Mouse (Mus musculus) neural tube, embryonic 10.5 days (tissue): Measurements from ENCODE around the gene Hoxd12.

Experiments
- DNase-seq: peaks from one replicate; pipeline ENCODE4 v3.0.0-alpha.2; 2017; ENCODE audit warnings: low spot score; ENCODE audit errors: extremely low spot score

Gene Hoxd12

DNA sequence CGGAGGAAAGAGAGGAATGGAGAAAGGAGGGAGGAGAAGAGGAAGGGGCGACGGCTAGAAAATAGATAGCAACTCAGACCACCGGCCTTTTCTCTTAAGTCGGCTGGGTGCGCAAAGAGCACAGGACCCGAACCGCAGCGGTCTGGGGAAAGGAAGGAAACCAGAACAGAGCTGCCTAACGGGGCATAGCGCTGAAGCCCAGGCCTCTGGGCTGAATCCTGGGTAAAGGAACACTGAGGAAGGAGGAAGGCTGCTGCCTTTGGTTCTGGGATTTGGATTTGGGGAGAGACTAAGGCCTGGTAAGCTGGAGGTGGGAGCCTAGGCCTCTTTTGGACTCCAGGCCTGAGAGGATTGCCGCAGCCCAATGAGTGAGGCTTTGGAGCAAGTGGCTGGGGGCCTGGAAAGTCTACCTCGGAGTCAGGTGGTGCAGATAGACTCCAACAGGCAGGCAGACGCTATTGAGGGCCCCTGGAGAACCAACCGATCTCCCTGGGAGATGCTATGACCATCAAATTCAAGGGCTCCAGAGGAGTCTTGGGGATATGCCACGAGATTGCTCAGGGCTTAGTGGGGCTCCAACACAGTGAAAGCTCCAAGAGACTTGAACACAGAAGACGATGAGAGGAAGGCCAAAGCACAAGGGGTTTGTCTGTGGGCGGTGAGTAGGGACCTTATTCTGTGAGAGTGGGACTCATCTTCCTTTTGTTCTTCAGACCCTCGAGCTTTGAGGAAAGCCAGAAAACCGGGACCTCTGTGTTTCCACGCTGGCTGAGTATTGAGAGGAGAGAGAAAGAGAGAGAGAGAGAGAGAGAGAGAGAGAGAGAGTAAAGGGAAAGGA lies 6.0 kb downstream of the Hoxd12 start:
- DNase-seq: no peak

DNA sequence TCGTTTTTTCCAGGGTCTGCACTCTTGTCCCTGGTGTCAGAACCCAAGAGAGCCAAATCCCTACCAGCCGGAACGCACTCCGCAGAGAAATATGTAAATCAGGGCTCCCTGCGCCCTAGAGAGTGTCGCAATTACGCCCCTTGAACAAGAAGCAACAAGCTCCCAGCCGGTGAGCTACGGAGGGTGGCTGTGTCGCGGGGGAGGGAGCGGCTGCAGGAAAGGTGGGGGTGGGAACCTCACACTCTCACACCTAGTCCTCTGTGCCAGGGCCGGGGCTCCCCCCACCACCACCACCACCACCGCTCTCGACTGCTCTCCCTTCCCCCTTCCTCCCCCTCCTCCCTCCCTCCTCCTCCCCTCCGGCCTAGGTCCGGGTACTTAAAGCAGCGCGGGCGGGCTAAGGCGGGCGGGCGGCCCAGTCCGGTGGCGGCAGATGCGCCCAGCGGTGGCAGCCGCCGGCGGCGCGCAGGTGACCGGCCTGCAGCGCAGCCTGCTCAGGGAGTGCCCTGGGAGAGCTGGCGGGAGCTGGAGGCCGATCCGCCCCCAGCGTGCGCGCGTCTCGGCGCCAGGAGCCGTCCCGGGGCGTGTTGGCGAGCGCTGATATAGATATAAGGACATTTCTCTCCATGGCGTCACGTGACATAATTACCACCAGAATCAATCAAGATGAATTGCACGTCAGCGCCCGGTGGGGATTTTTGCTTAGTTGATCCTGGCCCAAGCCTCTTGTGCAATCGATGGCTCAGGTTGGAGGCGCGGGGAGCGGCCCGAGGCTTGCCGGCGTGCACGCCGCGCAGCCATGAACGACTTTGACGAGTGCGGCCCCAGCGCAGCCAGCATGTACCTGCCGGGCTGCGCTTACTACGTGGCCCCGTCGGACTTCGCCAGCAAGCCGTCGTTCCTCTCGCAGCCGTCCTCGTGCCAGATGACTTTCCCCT lies 7.0 kb downstream of the Hoxd12 start:
- DNase-seq: peak; percentile 74

DNA sequence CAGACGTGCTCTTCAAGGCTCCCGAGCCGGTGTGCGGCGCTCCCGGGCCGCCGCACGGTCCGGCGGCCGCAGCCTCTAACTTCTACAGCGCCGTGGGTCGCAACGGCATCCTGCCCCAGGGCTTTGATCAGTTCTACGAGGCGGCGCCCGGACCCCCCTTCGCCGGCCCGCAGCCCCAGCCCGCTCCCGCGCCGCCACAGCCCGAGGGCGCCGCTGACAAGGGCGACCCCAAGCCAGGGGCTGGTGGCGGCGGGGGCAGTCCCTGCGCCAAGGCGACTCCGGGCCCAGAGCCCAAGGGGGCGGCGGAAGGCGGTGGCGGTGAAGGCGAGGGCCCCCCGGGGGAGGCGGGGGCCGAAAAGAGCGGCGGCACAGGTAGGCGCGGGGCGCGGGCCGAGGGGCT lies 8.0 kb downstream of the Hoxd12 start:
- peak; percentile 66 for DNase-seq

DNA sequence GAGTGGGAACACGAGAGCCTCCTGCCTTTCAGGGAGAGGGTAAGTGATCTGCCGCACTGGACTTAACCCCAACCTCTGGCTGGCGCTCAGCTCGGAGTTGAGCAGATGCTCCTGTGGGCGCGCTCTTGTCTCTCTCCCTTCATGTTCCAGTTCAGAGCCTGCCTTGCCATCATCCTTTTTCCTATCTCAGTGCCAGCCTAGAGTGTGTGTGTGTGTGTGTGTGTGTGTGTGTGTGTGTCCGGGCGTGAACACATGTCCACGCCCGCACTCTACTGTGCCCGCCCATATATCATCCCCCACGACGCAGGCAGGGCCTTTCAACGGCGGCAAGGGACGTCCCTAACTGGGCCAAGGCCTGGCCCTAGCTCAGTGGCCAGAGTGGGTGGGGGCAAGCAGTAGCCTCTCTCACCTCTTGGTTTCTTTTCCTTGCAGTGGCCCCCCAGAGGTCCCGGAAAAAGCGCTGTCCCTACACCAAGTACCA lies 8.7 kb downstream of the Hoxd12 start:
- DNase-seq: peak; percentile 71

DNA sequence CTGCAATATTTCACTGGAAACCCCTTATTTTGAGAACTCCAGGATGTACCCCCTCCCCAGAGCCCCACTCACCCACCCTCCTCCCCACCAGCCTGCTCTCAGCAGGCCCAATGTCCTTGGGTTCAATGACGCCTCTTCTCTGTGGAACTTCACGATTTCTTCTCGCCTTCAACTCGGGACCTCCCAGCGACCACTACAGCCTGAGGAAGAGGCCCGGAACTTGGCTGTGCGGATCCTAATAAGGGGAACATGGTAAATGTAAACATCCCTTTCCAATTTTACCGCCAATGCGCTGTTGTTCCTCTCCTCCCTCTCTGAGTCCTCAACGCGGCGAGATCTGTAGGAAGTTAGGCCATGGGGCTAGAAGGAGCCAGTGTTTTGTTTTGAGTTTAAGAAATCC lies 9.3 kb downstream of the Hoxd12 start:
- DNase-seq: peak; percentile 51

DNA sequence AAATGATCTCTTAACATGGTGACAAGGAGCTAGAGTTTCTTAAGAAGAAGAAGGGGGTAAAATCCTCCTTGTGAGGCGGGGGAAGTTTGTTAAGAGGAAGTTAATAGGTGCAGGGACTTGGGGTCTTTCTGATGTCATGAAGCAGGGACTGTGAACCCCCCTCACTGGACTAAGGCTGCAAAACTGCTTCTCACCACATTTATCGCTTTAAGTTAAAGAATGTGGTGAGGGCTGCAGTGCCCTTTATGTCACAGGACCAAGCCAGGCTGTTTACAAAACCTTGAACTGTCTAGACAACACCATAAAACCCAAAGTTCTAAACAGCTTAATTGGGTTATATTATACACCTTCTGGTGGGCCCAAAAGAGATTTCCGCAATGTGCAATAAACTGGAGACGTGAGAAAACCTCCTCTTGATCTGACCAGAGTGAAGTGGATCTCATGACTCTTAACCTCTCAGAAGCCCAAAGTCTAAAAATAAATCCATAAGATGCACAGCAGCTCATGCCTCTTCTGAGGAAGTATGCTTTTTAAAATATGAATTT lies 10.3 kb downstream of the Hoxd12 start:
- peak; percentile 26 for DNase-seq

DNA sequence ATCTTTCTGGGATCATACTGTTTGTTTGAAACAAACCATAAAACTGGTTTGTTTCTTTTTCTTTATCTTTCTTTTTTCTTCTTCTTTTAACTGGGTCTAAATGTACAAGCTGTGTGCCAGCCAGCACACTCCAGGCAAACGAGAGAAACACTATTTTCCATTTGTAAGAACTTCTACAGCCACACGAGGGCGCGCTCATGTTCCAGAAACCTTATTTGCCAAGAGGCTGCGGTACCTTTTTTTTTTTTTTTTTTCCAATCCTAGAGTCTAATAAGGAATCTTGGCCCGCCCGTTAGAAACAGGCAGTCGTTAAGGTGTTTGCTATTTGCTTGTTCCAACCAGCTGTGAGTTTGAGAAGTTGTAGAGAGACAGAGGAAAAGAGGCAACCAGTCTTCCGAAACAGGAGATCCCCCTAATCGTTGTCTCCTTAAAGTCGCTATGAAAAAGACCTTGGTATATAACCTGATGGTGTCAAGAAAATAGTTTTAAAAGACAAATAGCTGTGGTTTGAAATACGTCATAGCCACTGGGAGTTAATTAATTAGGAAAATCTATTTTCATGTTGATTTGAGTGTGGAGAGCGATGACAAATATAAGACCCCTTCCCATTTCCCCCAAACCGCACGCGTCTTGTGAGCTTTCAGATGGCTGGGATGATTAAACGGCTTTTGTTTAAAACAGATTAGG lies 11.6 kb downstream of the Hoxd12 start:
- peak; percentile 77 for DNase-seq

DNA sequence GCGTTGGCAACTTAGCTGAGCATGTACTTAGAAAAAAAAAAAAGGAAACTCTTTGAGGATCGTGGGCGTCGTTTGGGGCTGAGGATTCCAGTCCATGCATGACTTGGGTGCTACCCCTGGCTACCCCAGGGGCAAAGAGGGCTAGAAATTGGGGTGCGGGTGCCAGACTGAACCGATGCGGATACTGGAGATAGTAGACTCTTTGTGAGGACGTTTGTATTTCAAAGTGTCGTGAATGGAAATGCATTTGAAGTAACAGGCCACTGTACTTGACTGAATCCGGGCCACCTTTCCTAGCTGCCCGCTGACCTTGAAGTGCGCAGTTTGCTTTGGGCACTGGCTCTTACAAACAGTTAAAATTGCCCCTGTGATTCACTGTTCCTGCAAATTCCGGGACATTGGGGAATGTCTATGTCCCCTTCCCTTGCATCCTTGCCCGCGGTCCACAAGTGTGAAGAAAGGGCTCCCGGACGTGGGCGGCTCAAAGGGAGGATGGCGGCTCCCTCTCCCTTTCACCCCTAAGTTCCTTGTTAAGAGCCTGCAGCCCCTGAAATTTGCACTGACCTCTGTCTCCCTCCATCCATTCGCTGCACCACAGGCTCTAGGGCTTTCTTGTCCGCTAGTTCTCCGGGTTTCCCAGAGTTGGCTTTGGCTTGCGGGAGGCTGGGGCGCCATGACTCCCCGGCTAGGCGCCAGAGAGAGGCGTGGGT lies 12.3 kb downstream of the Hoxd12 start:
- no peak for DNase-seq

DNA sequence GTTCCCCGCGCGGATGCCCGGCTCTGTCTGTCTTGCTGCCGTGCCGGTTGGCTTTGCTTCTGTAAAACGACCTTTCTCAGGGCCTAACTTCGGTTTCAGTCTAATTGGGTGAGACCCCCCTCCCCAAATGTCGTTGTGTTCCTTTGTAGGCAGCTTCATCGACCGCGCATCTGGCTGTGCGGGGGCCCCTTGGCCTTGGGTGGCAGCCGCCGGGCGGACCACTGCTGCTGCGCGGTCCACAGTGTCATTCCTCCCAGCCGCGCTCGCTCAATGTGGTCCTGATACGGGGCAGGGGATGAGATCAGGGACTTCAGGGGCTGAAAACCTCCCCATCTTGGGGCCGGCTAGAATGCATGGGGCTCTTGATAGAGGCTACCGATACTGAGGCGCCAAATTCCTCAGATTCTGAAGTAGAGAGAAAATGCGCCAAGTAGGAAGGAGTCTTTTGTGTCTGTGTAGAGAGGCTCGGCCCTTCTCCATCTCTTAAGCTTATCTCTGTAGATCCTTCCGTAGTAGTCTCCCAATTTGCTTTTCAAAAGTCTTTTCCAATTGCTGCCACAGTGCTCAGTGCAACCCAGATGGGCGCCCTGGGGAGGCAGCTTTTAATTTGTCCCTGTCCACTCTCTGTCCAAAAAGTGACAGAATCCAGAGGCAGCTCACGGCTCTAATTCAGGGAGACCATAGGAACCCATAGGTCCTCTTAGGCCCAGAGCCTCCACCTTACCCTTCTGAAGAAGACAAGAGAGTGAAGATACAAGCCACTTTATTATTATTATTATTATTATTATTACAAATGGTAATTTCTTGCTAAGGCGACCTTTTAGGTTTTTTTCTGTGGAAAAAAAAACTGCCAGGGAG lies 13.1 kb downstream of the Hoxd12 start:
- peak; percentile 71 for DNase-seq

DNA sequence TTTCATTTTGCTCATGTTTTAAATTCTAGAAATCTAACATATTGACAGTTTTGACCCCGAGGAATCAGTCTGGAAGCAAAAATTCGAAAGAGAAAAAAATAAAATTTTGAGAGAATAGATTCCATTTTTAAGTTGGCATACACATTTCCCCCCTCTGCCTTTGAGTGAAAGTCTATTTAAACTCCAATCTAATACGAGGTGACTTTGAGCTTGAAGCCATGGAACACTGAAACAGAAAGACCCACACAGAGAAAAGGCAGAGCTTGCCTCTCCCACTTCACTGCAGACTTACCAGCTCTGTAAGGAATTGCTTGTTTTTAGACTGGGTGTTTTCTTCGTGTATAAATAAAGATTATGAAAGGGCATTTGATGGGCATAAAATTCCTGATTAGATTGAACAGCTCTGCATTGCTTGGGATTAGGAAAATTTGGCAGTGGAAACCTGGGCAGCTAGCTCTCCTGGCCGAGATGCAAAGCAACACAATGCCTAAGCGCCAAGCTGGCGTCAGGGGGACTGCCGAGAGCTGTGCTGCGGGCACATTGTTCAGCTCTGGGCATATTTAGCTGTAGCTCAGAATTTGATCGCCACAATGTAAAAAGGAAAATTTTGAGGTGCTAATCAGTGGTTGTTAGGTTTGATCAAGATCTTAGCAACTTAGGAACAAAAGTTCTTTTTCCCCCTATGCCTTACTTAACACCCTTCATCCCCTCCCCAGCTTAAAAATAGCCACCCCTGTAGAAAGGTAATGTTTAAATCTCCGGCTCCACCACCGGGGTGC lies 14.2 kb downstream of the Hoxd12 start:
- no peak for DNase-seq

DNA sequence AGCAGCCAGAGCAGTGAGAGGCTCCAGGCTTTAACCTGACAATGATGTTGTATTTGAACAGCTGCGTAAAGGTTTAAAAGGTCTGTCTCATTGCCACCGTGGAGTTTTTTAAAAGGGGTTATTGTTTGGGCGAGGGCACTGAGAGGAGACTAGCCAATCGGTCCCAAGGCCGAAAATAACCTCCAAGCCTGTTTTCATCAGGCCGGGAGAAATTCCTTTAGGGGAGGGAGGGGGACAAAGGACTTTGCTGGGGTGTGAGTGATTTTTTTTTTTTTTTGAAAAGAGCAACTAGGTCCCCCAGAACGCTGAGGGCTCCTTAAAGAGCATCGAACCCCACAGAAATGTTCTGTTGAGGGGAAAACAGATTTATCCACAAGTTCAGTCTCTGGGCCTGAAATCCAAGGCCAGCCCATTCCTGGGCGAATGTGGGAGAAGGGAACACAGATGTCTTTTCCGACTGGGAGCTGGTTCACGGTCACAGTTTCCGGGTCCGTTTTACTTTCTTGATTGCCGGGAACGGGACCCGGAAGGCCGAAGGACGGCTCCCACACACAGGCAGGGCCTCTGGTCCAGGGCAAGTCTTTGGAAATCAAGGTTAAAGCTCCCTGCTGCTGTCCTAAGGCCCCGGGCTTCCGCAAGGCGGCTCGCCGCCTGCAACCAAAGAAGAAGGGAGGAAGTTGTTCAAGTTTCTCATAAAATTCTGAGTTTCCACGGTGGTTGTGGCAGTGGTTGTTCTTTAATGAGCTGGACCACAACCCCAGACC lies 14.9 kb downstream of the Hoxd12 start:
- DNase-seq: no peak

DNA sequence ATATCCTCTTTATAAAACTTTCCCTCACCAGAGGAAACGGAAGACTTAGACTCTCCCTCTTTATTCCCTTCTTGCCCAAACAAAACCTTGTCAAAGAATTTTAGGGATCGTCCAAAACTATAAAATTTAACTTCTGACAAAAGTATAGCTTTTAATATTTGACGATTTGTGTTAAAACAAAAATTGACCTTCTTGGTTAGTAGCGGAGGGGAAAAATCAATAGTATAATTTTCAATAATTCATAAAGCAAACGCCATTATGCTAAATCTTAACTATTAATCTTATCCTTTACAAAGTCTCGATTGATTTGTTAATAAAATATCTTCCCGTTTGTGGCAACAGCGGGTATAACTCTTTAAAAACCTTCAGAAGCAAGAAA lies 15.5 kb downstream of the Hoxd12 start:
- no peak for DNase-seq

DNA sequence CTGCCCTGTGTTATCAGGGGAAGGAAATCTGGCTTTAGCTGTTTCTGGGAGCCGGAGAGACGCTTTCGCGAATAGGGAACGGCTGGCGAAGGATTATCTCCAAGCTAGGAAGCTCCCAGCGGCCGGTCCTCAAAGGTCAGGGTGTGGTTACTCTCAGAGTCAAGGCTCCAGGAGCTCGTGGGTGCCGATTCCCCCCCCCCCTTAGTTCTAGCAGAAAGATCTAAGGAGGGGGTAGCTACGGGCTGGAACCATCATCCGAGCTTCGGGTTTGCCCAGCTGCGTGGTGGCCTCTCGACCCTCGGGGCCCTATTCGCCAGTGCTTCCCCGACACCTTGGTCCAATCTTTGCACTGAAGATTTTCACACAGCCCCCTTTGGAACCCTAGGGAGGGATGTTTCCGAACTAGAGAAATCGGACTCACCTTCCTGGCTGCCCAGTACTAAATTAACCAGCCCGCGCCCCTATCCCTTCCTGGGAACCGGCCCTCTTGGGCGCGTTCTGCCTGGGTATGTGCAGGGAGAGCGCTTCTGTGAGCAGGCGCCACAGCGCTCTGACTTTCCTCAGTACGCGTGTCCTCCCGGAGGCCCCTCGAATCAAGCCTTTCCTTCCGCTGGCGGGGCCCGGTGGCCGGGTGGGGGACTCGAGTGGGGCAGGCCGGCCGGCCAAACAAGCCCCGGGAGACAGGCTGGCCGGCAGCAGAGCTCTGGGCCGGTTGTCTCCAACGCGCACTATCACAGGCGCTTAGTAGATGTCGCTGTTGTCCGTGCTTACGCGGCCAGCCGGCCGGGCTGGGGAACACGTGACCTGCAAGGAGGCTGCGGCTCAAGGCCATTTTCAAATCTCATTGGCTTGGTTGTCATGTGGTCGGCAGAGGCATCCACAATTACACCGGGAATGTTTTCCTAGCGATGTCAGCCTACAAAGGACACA lies 16.5 kb downstream of the Hoxd12 start, which contains the start of gene Hoxd10:
Gene Hoxd10, plus strand, starts transcription at position 903 of the 930 bp plus-strand sequence.
- peak; percentile 90 for DNase-seq

DNA sequence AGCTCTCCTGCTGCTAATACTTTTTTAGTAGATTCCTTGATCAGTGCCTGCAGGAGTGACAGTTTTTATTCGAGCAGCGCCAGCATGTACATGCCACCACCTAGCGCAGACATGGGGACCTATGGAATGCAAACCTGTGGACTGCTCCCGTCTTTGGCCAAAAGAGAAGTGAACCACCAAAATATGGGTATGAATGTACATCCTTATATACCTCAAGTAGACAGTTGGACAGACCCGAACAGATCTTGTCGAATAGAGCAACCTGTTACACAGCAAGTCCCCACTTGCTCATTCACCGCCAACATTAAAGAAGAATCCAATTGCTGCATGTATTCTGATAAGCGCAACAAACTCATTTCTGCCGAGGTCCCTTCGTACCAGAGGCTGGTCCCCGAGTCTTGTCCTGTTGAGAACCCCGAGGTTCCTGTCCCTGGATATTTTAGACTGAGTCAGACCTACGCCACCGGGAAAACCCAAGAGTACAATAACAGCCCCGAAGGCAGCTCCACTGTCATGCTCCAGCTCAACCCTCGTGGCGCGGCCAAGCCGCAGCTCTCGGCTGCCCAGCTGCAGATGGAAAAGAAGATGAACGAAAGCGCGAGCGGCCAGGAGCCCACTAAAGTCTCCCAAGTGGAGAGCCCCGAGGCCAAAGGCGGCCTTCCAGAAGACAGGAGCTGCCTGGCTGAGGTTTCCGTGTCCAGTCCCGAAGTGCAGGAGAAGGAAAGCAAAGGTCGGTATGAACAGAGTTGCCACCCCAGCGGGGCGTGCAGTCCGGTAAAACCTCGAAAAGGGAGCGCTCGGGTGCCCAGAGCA lies 17.4 kb downstream of the Hoxd12 start:
- no peak for DNase-seq

DNA sequence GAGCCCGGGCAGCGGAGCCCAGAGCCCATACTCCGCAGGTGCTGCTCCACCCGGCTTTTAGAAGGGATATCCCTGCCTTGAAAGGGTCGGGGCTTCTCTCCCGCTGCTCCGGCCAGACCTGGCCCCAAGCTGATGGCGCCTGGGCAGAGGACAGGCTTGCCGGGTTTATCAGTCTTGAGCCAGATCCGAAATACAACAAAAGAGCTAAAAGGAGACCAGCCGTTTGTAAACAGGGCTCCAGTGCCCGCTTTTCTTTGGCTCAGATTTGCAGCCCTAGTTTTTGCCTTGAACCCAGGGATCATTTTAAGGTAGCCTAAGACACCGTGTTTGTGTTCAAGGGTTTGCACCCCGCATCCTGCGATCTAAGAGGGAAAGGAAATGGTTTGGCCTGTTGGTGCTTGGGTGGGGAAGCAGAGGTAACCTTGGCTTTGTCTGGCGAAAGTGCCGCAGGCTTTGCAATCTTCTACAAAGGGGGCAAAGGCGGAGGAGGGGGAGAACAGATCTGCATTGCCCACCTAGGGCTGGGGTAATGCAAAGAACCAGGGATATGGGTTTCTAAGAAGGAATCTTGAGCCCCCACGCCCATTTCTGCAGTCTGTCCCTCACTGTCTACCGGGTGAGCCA lies 18.1 kb downstream of the Hoxd12 start:
- DNase-seq: peak; percentile 67

DNA sequence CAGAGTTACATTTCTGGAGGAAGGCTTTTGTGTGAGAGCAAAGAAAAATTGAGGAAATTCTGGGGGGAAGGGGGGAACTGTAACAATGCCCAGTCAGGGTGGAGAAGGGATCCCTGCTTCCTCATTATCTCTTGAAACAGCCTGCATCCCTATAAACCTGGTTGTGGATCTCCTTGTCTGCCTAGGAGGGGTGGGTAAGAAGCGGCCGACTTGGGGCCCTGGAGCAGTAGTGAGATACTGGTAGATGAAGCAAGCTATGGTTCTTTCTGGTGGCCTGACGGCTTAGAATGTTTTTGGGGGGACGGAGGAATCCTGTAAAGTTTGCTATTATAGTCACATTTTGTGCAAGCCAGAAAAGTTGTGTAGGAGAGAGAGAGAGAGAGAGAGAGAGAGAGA lies 18.6 kb downstream of the Hoxd12 start:
- no peak for DNase-seq
